Mouse (Mus musculus) neural tube, postnatal 0 days (tissue): ENCODE results near the gene Tmem246. TPM values are rescaled to one million over a fixed set of nuclear protein-coding genes. Genes with fewer than 3 reads are reported as not detected.

ENCODE experiments used
- polyA plus RNA-seq: library from polyadenylated mRNA; unstranded; fragments of >200 nt; fragmentation: Nextera tagmentation; extraction: Ambion mirVana; gene quantifications from 2 replicates; pipeline ENCODE4 v1.2.1, GENCODE M21; 2015

Gene Tmem246
- 164 and 165 TPM in 2 replicates for polyA plus RNA-seq

DNA sequence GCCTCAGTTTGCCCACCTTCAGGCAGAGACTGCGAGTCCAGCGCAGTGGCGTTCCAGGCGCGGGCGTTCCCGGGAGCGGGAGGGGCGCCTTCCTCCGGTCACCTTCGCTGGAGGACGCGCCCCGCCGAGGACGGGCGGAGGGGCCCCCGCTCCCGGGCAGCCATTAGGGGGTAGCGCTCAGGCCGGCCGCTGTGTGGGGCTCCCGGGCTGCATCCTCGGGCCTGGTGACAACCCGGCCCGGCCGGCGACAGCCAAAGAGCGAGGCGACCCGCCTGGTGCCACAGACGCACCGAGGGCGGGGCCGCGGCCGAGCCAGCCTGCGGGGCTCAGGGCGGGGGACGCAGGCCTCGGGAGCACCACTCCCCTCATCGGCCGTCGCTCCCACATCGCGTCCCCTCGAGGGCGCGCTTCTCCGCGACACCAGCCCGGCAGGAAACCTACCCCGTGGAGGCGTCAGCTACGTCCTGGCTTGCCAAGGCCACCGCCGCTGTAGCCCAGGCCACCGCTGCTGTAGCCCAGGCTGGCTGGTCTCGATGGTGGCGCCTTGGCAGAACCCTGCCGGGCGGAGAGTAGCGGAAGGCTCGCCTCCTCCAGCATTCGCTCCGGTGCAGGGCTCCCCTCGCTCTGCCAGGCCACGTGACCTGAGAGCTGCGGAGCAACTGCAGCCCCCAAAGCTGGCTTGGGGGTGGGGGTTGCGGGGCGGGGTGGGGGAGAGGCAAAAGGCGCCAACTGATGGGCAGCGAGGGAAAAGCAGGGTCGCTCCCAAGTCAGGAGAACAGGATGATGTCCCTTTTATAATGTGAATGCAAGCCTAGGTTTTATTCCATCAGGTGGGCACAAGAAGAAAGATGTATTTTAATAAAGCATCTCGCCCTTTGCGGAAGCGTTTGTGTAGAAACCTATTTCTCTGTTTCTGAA lies at the start of gene Tmem246:
TSS of gene Tmem246 (minus strand) at position 694 of the 918 bp plus-strand sequence.

DNA sequence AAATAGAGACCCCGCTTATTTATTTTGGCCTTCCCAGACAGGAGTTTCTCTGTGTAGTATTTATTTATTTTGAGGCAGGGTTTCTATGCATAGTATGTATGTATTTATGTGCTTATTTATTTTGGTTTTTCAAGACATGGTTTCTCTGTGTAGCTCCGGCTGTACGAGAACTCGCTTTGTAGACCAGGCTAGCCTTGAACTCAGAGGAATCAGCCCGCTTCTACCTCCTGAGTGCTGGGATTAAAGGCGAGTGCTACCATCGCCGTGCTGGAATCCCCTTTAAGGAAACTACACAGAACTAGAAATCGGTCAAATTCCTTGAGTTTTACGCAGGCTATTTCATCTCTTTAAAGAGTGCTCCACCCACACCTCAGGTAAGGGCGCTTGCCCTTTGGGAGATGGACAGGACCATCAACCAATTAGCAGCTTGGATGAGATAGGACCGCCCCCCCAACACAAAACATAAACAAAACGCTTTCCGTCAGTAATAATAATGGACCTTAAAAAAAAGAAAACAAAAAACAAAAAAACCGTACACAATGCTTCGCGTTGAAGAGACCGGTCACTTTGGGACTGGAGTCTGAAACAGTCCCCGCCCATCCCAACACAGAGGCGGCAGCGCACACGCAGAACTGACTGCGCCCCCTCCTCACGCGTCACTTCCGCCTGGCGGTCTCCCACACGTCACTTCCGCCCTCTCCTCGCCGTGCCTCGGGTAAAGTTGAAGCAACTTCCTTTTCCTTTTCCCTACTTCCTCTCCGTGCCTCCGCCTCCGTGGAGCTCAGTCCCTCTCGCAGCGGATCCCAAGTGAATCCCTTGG lies 33.9 kb upstream of the Tmem246 start, which contains the start of gene Rnf20:
TSS of gene Rnf20 (plus strand) at position 688 of the 820 bp plus-strand sequence.

DNA sequence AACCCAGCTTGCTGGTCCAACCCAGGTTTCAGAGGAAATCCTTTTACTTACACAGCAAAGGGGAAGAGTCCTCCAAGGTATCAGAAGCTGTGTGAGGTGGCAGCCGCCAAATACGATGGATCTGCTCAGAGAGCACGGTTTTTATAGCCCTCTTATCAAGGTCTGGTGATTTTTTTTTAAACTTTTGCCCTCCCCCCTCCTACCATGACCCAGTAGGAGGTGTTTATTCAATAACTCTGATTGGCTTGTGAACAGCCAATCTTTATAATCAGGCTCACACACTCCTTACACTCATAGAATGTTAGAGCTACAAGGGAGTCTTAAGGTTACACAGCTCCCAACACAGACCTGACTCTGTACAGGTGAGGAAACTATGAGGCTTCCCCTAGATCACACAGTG lies 48.3 kb downstream of the Tmem246 start, which contains the start of gene Aldob:
TSS of gene Aldob (minus strand) at position 164 of the 400 bp plus-strand sequence.

Other genes starting within 250 kb of the Tmem246 start
- gene Acnat2, start 189.7 kb downstream of the Tmem246 start, polyA plus RNA-seq, result not detected in 2 replicates
- gene Acnat1, start 124.0 kb downstream of the Tmem246 start, polyA plus RNA-seq, result not detected in 2 replicates
- gene Baat, start 91.3 kb downstream of the Tmem246 start, polyA plus RNA-seq, result not detected in 2 replicates
- gene Mrpl50, start 76.8 kb downstream of the Tmem246 start, polyA plus RNA-seq, result 59.9 and 63.2 TPM in 2 replicates
- gene Zfp189, start 76.7 kb downstream of the Tmem246 start, polyA plus RNA-seq, result 6.2 and 6.6 TPM in 2 replicates
- gene Aldob, start 48.3 kb downstream of the Tmem246 start, polyA plus RNA-seq, result 0.67 and 1.2 TPM in 2 replicates
- 40.0 and 42.1 TPM in 2 replicates for gene Rnf20, start 34.1 kb upstream of the Tmem246 start, polyA plus RNA-seq
- gene Ppp3r2, start 84.1 kb upstream of the Tmem246 start, polyA plus RNA-seq, result 0.57 and 0.79 TPM in 2 replicates
- 31.7 and 34.2 TPM in 2 replicates for gene Grin3a, start 247.9 kb upstream of the Tmem246 start, polyA plus RNA-seq